Mouse (Mus musculus) retina, postnatal 1 day (tissue): ENCODE measurements around the gene Rbbp5.
A peak's percentile ranks its signal among the peaks of the same experiment; 100 is the strongest.
"Not testable (repeated sequence)": the region's sequence is repeated elsewhere in the genome, so short reads cannot be mapped to it uniquely, and the experiment has no call there.

Experiments used
- DNase-seq: peaks from one replicate; pipeline ENCODE4 v3.0.0-alpha.2; 2012

The Rbbp5 gene

DNA sequence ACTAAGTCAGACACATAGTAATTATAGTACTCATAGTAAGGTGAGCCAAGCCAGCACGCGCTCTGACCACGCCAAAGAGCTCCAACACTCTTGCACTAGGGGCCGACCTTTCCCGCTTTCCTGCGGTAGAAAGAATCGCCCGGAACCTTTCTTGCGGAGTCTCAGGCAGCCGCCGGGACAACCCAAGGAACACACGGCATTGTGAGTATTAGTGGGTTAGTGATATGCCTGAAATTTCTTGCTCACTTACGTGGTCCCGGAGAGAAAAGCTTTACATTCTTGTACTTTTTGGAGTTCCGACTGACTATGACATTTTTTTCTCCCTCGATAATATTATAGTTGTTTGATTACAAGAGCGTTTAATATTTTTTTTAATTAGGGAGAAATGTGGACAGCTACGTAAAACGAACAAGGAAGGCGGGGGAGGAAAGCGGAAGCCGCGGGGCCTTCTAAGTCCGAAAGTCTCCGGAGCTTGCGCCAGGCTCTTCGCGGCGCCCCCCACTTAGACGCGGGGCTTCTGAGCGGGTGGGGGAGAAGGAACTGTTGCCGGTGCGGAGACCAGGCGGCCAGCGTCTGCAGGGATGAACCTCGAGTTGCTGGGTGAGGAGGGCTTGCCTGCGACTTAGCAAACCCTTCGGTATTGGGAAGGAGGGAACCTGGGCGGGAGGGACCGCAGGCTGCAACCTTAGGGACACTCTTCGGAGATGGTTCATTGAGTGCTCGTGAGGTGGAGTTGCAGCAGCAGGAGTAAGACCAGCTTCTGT lies at the start of gene Rbbp5:
TSS of gene Rbbp5 (plus strand) at position 438 of the 764 bp plus-strand sequence.
- peak; percentile 95 for DNase-seq

DNA sequence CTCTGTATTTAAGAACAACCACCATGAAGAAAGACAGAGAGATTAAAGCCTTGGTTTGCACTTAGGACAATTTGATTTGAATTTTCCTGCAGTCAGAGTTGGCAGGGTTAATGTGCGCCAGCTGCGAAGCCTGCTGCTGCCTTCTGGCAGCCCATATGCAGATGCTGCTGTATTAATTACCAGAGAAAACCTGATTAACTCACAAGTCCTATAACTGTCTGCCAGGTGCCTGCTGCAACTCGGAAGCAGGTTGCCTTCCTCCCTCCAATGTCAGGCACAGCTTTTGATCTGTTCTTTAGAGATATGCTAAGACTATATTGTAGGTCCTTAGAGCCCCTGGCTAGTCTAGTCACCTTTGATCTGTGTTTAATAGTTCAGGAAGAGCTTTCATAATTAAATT lies 46.3 kb upstream of the Rbbp5 start:
- DNase-seq = peak; percentile 37

- no peak for DNase-seq
Measured at GRCm38 (mm10) chr1:132431716-132432115, 45.4 kb upstream of the Rbbp5 start.

- peak; percentile 46 for DNase-seq
Measured at GRCm38 (mm10) chr1:132433349-132433748, 43.8 kb upstream of the Rbbp5 start.

- no peak for DNase-seq
Measured at GRCm38 (mm10) chr1:132434032-132434431, 43.1 kb upstream of the Rbbp5 start.

DNA sequence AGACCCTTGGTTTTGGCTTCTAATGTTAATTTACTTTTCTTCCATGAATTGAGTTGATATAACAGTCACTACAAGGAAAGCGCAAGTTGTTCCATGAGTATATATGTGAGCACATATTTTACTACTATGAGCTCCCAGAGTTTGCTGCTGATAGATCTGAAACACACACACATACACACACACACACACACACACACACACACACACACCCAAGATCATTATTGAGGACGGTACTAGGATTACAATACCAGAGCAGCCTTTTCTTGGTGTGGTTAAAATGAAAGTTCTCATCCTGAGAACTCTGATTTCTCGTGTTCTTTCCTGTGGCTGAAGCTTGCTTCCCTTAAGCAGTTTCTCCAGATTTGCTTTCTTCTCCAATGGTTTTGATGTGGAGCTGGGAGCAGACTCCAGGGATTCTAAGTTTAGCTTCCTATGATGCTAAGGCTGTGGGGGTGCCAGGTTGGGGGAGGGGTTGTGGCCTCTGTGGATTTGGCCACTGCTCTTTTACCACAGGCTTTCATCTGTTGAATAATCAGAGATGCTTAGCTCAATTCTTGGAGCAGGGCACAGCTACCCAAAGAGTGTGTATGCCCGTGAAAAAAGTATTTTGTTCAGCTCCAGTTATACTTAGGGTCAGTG lies 40.7 kb upstream of the Rbbp5 start:
- DNase-seq = no peak

DNA sequence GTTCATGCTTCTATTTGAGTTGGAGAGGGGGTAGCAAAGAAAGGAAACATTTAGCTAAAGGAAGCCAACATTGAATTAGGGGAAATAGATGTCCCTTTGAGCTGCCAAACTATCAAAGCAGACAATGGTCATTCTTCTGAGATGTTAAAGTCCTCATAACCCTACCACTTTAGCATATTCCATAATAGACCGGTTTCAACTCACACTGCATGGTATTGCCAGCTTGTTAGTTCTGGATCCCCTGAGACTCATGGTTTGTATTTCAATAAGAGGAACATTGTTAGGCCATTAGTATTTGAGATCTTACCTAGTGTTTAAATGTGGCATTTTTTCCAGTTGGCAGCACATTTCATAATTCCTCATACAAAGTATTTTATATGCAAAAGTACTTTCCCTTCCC lies 40.2 kb upstream of the Rbbp5 start:
- no peak for DNase-seq

DNA sequence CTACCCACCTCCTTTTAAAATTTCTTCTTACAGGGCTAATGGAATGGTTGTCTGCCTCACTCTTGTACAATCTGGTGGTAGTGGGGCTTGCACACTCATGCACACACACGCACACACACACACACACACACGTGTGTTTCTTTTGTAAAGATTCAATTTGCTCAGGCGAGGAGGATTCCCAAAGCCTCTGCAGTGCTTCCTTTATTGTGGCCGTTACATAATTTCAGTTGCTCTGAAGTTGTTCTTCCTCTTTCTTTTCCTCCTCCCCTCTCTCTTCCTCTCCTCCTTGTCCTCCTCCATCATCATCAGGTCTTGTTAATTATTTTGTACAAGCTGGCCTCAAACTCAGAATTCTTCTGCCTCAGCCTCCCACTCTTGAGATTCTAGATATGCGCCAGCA lies 39.8 kb upstream of the Rbbp5 start:
- DNase-seq = no peak

GRCm38 (mm10) chr1:132440896-132441435 lies 36.2 kb upstream of the Rbbp5 start:
- no peak for DNase-seq

GRCm38 (mm10) chr1:132449742-132450141 lies 27.4 kb upstream of the Rbbp5 start:
- no peak for DNase-seq

GRCm38 (mm10) chr1:132464651-132465050 lies 12.5 kb upstream of the Rbbp5 start:
- DNase-seq = no peak

DNA sequence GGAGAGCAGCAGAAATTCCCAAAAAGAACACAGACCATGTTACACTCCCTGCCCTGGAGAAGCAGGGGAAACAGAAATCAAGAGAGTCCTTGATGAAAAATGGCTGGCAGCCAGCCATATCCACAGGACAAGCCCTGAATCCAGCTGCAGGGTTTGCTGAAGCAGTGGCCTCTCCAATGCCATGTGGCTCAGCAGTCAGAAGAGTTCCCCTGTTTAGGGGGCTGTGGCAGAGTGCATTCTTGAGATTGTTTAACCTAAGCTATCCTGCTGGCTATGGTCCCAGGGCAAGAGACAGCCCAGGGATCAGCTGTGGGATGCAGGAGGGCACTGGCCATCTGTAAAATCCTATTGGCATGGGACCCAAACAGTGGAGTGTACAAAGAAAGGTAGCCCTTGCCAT lies 8.2 kb upstream of the Rbbp5 start:
- DNase-seq = no peak

GRCm38 (mm10) chr1:132469519-132469918 lies 7.6 kb upstream of the Rbbp5 start:
- DNase-seq = peak; percentile 6

- not testable (repeated sequence) for DNase-seq
Measured at GRCm38 (mm10) chr1:132470031-132470430, 7.1 kb upstream of the Rbbp5 start.

DNA sequence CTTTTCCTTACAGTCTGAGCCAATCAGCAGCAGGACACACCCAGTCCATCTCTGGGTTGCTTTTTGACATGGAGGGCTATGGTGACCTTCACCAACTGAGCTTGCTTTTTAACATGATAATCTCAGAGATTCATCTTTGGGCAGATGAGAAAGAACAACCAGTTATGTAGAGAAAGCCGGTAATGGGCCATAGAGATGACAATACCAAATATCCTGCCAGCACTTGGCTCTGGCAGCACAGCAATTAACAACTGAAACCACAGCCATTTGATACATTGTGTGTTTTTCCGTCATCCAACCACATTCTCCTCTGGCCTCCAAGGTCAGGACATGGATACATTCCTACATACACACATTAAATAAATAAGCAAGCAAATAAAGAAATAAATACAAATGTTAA lies 6.1 kb upstream of the Rbbp5 start:
- no peak for DNase-seq

- DNase-seq = no peak
Measured at GRCm38 (mm10) chr1:132471499-132471898, 5.7 kb upstream of the Rbbp5 start.

GRCm38 (mm10) chr1:132472537-132472936 lies 4.6 kb upstream of the Rbbp5 start:
- DNase-seq = peak; percentile 58

GRCm38 (mm10) chr1:132474496-132474895 lies 2.7 kb upstream of the Rbbp5 start:
- DNase-seq = no peak

GRCm38 (mm10) chr1:132476575-132476927 lies 614 bp upstream of the Rbbp5 start:
- no peak for DNase-seq

GRCm38 (mm10) chr1:132479438-132479837 lies 2.3 kb downstream of the Rbbp5 start:
- DNase-seq = no peak

GRCm38 (mm10) chr1:132481619-132482018 lies 4.5 kb downstream of the Rbbp5 start:
- no peak for DNase-seq

GRCm38 (mm10) chr1:132483234-132483633 lies 6.1 kb downstream of the Rbbp5 start:
- DNase-seq = no peak

- DNase-seq = no peak
Measured at GRCm38 (mm10) chr1:132483759-132484158, 6.6 kb downstream of the Rbbp5 start.

GRCm38 (mm10) chr1:132500535-132500934 lies 23.4 kb downstream of the Rbbp5 start:
- DNase-seq = no peak
